Mouse (Mus musculus): Measurements from ENCODE around the gene Cdkn2d. TPM values are rescaled to one million over a fixed set of nuclear protein-coding genes. Genes with fewer than 3 reads are reported as not detected.
"Not testable (repeated sequence)": the region's sequence is repeated elsewhere in the genome, so short reads cannot be mapped to it uniquely, and the experiment has no call there.

The Cdkn2d gene
- polyA plus RNA-seq, 1 experiment from 2014 or later: 125 TPM

DNA sequence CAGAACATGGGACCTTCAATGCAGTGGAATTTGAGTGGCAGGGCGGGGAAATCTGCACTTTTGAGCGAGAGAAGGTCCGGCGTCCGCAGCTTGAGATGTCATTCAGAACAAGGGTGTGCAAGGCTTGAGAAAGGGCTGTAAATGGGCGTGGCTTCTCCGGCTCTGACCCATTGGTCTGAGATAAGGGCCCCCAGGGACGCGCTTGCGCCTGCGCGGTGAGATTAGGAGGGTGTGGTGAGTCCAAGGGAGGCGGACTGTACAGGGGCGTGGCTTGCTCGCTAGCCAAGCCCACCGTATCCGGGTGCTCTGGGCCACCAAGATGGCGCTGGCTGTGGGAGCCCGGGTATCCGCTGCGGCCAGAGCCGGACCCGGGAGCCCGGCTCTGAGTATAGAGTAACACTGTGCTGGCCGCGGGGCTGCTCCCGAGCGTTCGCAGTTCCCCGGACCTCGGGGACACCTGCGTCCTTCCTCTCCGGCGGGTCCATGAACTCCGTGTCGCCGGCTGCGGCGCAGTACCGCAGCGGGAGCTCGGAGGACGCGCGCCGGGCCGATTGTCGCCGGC, 26.1 kb downstream of the Cdkn2d start, which contains the start of gene Atg4d:
TSS of gene Atg4d (plus strand) at position 294 of the 562 bp plus-strand sequence.
- Histone ChIP-seq H3K36me3 (ENCODE audit: control insufficient read depth, insufficient read depth, low read length) (peaks cover 11% of the 10 kb centered on the region), H3K27ac (ENCODE audit: low read depth, low read length) (peak within 1 kb of the TSS; percentile 60), H3K9ac (replicated peaks; ENCODE audit: low read depth, low read length) (peak within 1 kb of the TSS; percentile 81), H3K4me3 (ENCODE audit: low read depth, low read length) (peak within 1 kb of the TSS; percentile 94), H3K4me2 (ENCODE audit: low read depth, low read length) (peak within 1 kb of the TSS; percentile 88), H3K4me1 (ENCODE audit: control insufficient read depth, insufficient read depth, low read length) (peaks cover 18% of the 10 kb centered on the region), H3K9me3 (ENCODE audit: control insufficient read depth, low read length) (no peaks in the 10 kb centered on the region), H3K27me3 (ENCODE audit: control insufficient read depth, insufficient read depth, low read length) (no peaks in the 10 kb centered on the region)
- WGBS: under 1% methylated on average over 44 of the region's 49 CpGs
- peak; percentile 97 for ATAC-seq (ENCODE audit: low read depth)

DNA sequence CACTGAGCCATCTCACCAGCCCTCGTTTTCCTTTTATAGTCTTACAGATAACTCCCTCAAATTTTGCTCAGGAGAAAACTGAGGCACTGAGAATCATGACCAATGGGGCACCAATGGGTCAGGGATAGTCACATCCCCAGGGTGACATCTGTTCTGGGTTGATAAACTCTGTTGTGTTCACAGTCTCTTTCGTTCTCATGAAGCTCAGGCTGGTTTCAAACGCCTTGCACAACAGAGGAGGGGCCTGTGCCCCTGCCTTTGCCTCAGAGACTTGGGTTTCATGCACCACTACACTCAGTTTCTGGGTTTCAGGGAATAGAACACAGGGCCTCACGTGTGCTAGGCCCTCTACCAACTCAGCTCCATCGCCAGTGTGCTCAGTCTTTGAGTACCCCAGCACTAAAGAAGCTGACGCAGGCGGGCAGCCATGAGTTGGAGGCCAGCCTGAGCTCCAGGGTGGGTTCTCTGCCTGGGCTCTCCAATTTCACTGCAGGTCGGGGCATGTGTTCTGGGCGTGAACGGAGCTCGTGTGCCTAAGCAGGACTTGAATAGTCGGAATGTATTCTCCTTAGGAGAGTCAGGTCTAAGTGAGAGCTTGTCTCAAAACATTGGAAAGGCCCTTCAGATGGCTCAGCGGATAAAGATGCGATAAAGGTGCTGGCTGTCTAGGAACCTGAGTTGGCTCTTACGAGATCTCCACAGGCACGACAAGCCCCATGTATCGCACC, 26.8 kb downstream of the Cdkn2d start:
- Histone ChIP-seq H3K9ac (replicated peaks; ENCODE audit: low read depth, low read length) (peak overlapping the region; percentile 81), H3K4me2 (ENCODE audit: low read depth, low read length) (peak overlapping the region; percentile 88), H3K36me3 (ENCODE audit: control insufficient read depth, insufficient read depth, low read length) (0 out of 2 replicates have a peak, but pooled peaks cover 6% of the 10 kb centered on the region), H3K9me3 (ENCODE audit: control insufficient read depth, low read length) (no peaks in the 10 kb centered on the region), H3K27me3 (ENCODE audit: control insufficient read depth, insufficient read depth, low read length) (no peaks in the 10 kb centered on the region), H3K27ac (ENCODE audit: low read depth, low read length) (peak overlapping the region; percentile 60), H3K4me3 (ENCODE audit: low read depth, low read length) (peak overlapping the region; percentile 94), H3K4me1 (ENCODE audit: control insufficient read depth, insufficient read depth, low read length) (peaks cover 18% of the 10 kb centered on the region)
- peak; percentile 5; the same call in 1 of the 2 replicates for ATAC-seq (ENCODE audit: low read depth)
- WGBS: 14% methylated on average over 17 of the region's 17 CpGs

DNA sequence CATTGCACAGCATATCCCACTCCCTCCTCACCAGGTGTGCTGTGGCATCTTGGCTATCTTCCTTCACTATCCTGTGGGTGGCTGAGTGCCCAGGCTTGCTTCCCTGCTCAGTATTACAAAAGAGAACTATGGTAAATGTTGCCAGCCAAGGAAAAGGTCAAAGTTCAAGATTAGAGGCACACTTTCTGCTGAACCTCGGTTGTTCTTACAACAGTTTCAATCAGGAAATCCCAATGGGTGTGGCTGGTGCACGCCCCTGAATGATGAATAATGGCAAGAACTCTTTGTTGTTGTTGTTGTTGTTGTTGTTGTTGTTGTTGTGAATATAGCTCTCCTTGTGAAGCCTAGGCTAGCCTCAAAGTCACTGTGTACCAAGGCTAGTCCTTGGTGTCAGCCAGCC, 29.4 kb downstream of the Cdkn2d start:
- no peaks in the 10 kb centered on the region for H3K36me3 ChIP-seq (ENCODE audit: control insufficient read depth, insufficient read depth, low read length)
- H3K4me2 ChIP-seq (ENCODE audit: low read depth, low read length): no peak overlapping the region
- no peak overlapping the region for H3K27ac ChIP-seq (ENCODE audit: low read depth, low read length)
- H3K4me3 ChIP-seq (ENCODE audit: low read depth, low read length): no peak overlapping the region
- H3K9me3 ChIP-seq (ENCODE audit: control insufficient read depth, low read length): no peaks in the 10 kb centered on the region
- peaks cover 15% of the 10 kb centered on the region for H3K4me1 ChIP-seq (ENCODE audit: control insufficient read depth, insufficient read depth, low read length)
- WGBS: 75% methylated on average over 2 of the region's 2 CpGs
- H3K9ac ChIP-seq (replicated peaks; ENCODE audit: low read depth, low read length): no peak overlapping the region
- no peaks in the 10 kb centered on the region for H3K27me3 ChIP-seq (ENCODE audit: control insufficient read depth, insufficient read depth, low read length)
- no peak for ATAC-seq (ENCODE audit: low read depth)

DNA sequence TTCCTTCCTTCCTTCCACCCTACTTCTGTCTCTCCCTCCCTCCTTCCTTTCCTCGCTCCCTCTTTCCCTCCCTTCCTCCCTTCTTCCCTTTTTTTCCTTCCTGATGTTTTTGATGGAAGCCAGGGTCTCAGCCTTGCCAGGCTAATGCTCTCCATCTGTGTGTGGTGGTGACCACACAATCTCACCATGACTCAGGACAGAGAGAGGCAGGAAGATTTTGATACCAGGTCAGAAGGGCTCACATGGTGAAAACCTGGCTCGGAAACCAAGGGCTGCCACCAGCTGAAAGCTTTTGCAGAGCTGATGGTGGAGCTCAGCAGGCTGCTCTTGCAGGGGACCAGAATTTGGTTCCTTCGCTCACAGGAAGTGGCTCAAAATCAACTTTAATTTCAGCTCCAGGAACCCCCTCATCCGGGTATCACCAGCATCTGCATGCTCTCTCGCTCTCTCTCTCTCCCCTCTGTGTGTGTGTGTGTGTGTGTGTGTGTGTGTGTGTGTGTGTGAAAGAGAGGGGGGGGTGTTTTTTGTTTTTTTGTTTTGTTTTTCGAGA, 30.6 kb downstream of the Cdkn2d start:
- H3K27me3 ChIP-seq (ENCODE audit: control insufficient read depth, insufficient read depth, low read length): no peaks in the 10 kb centered on the region
- H3K4me2 ChIP-seq (ENCODE audit: low read depth, low read length): no peak overlapping the region
- no peak overlapping the region for H3K9ac ChIP-seq (replicated peaks; ENCODE audit: low read depth, low read length)
- H3K4me3 ChIP-seq (ENCODE audit: low read depth, low read length): no peak overlapping the region
- no peak overlapping the region for H3K27ac ChIP-seq (ENCODE audit: low read depth, low read length)
- WGBS: 80% methylated on average over 6 of the region's 6 CpGs
- ATAC-seq (ENCODE audit: low read depth): no peak
- no peaks in the 10 kb centered on the region for H3K9me3 ChIP-seq (ENCODE audit: control insufficient read depth, low read length)
- peaks cover 4% of the 10 kb centered on the region; the same call in 1 of the 2 replicates for H3K4me1 ChIP-seq (ENCODE audit: control insufficient read depth, insufficient read depth, low read length)
- H3K36me3 ChIP-seq (ENCODE audit: control insufficient read depth, insufficient read depth, low read length): no peaks in the 10 kb centered on the region

DNA sequence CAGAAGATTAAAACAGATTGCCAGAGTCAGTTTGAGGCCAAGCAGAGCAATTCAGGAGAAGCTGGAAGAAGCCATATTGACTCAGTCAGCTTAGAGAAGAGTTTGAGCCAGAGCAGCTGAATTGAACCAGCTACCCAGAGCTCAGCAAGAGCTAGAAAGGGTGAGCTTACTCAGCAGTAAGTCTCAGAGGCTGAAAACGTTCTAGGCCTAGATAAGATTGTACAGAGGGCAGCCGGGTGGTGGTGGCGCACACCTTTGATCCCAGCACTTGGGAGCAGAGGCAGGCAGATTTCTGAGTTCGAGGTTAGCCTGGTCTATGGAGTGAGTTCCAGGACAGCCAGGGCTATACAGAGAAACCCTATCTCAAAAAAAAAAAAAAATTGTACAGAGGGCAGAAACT, 34.9 kb downstream of the Cdkn2d start:
- WGBS: 79% methylated on average over 4 of the region's 4 CpGs
- not testable (repeated sequence) for H3K27ac ChIP-seq (ENCODE audit: low read depth, low read length); H3K27me3 ChIP-seq (ENCODE audit: control insufficient read depth, insufficient read depth, low read length); H3K36me3 ChIP-seq (ENCODE audit: control insufficient read depth, insufficient read depth, low read length); H3K4me2 ChIP-seq (ENCODE audit: low read depth, low read length); H3K4me1 ChIP-seq (ENCODE audit: control insufficient read depth, insufficient read depth, low read length); H3K9ac ChIP-seq (replicated peaks; ENCODE audit: low read depth, low read length); ATAC-seq (ENCODE audit: low read depth); H3K9me3 ChIP-seq (ENCODE audit: control insufficient read depth, low read length); H3K4me3 ChIP-seq (ENCODE audit: low read depth, low read length)

DNA sequence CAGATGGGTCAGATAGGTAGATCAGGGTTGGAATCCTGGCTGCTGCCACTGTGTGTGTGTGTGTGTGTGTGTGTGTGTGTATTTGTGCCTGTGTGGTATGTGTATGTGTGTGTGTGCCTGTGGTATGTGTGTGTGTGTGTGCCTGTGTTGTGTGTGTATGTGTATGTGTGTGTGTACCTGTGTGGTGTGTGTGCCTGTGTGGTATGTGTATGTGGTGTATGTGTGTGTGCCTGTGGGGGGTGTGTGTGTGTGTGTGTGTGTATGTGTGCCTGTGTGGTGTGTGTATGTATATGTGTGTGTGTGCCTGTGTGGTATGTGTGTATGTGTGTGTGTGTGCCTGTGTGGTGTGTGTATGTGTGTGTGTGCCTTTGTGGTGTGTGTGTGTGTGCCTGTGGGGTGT, 36.5 kb downstream of the Cdkn2d start:
- Histone ChIP-seq H3K27ac (ENCODE audit: low read depth, low read length) (no peak overlapping the region), H3K9ac (replicated peaks; ENCODE audit: low read depth, low read length) (no peak overlapping the region), H3K4me3 (ENCODE audit: low read depth, low read length) (no peak overlapping the region), H3K4me2 (ENCODE audit: low read depth, low read length) (no peak overlapping the region), H3K36me3 (ENCODE audit: control insufficient read depth, insufficient read depth, low read length) (no peaks in the 10 kb centered on the region), H3K4me1 (ENCODE audit: control insufficient read depth, insufficient read depth, low read length) (no peaks in the 10 kb centered on the region), H3K27me3 (ENCODE audit: control insufficient read depth, insufficient read depth, low read length) (peaks cover 5% of the 10 kb centered on the region; the same call in 1 of the 2 replicates), H3K9me3 (ENCODE audit: control insufficient read depth, low read length) (no peaks in the 10 kb centered on the region)
- ATAC-seq (ENCODE audit: low read depth): no peak

DNA sequence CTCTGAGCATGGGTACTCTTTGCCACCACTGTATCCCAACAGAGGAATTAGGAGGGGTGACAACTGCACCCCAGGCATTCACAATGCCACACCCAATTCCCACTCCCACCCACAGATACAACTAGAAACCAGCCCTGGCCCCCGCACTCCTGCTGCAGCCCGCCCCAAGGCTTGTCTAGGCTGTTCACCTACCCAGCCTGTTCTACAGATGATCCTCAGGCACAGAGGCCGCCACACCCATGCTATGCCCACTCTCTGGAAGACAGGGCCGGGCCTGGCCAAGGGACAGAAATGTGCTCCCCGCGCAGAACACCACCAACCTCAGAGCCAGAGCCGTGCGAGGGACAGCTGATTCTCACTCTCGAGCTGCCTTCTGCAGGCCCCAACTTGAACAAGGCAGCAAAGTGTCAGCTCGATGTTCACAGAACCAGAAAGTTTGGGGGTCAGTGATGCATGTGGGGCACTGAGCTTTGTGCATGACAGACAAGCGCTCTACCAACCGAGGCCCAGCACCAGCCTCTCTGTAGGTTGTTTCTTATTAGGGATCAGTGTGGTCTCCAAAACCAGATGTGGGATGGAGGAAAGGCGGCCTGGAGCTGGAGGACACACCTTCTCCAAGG, 40.0 kb downstream of the Cdkn2d start:
- ATAC-seq (ENCODE audit: low read depth): no peak
- peaks cover 27% of the 10 kb centered on the region for H3K27me3 ChIP-seq (ENCODE audit: control insufficient read depth, insufficient read depth, low read length)
- no peaks in the 10 kb centered on the region for H3K36me3 ChIP-seq (ENCODE audit: control insufficient read depth, insufficient read depth, low read length)
- no peak overlapping the region for H3K4me2 ChIP-seq (ENCODE audit: low read depth, low read length)
- H3K4me1 ChIP-seq (ENCODE audit: control insufficient read depth, insufficient read depth, low read length): no peaks in the 10 kb centered on the region
- H3K9me3 ChIP-seq (ENCODE audit: control insufficient read depth, low read length): no peaks in the 10 kb centered on the region
- 77% methylated on average over 13 of the region's 13 CpGs for WGBS
- H3K27ac ChIP-seq (ENCODE audit: low read depth, low read length): no peak overlapping the region
- no peak overlapping the region for H3K9ac ChIP-seq (replicated peaks; ENCODE audit: low read depth, low read length)
- no peak overlapping the region for H3K4me3 ChIP-seq (ENCODE audit: low read depth, low read length)

DNA sequence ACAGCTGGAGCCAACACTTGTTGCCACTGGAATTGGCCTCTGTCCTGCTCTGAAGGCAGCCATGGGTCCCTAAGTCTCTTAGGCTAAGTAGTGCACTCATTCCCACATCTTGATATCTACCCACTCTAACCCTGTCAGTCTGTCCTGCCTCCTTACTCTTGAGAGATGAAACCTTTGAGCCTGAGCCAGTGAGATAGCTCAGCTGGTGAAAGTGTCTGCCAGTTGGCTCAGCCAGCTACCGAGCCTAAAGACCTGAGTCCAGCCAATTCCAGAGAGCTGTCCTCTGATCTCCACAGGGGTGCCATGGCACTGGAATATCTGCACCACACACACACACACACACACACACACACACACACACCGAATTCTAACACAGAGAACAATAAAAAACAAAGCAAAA, 40.7 kb downstream of the Cdkn2d start:
- peaks cover 31% of the 10 kb centered on the region for H3K27me3 ChIP-seq (ENCODE audit: control insufficient read depth, insufficient read depth, low read length)
- H3K9ac ChIP-seq (replicated peaks; ENCODE audit: low read depth, low read length): no peak overlapping the region
- no peaks in the 10 kb centered on the region for H3K9me3 ChIP-seq (ENCODE audit: control insufficient read depth, low read length)
- no peak overlapping the region for H3K4me2 ChIP-seq (ENCODE audit: low read depth, low read length)
- no peak overlapping the region for H3K27ac ChIP-seq (ENCODE audit: low read depth, low read length)
- 54% methylated on average over 2 of the region's 2 CpGs for WGBS
- H3K4me3 ChIP-seq (ENCODE audit: low read depth, low read length): no peak overlapping the region
- no peaks in the 10 kb centered on the region for H3K36me3 ChIP-seq (ENCODE audit: control insufficient read depth, insufficient read depth, low read length)
- no peaks in the 10 kb centered on the region for H3K4me1 ChIP-seq (ENCODE audit: control insufficient read depth, insufficient read depth, low read length)
- no peak for ATAC-seq (ENCODE audit: low read depth)
